In genomic region chr8:123884721-123885565, GRCm38 (mm10) we compare ENCODE assay signal across 8 mouse cellular contexts. TPM values are rescaled to one million over a fixed set of nuclear protein-coding genes. Genes with fewer than 3 reads are reported as not detected.
A peak's percentile ranks its signal among the peaks of the same experiment; 100 is the strongest.
DNase-seq lines count a peak whose midpoint lies in the region; ATAC-seq lines count a peak whose summit lies in the region.

No protein-coding gene starts in this region.

- peak; percentile 24 for DNase-seq in adrenal gland, adult 2 months
- DNase-seq in adrenal gland, adult 8-10 months, result no peak
- DNase-seq in lung, postnatal 36 days, result no peak
- peak; percentile 70 for DNase-seq in midbrain, embryonic 14.5 days
- no peak for DNase-seq in adrenal gland, adult 18-20 months (ENCODE audit: low spot score in 2 of 2)

- no peaks in the 10 kb centered on the region for H3K36me3 ChIP-seq in lung, embryonic 16.5 days (ENCODE audit: control insufficient read depth, insufficient read depth, low read length)
- no peaks in the 10 kb centered on the region for H3K36me3 ChIP-seq in intestine, embryonic 16.5 days (ENCODE audit: control insufficient read depth, insufficient read depth, low read length)
- H3K36me3 ChIP-seq in midbrain, embryonic 14.5 days (ENCODE audit: control insufficient read depth, insufficient read depth, low read length), result no peaks in the 10 kb centered on the region

- no peak overlapping the region for H3K9ac ChIP-seq in lung, embryonic 16.5 days (ENCODE audit: low read length)
- 0 out of 2 replicates have a peak overlapping the region, but pooled peaks have one; percentile 19 for H3K9ac ChIP-seq in intestine, embryonic 16.5 days (ENCODE audit: low read depth, low read length)
- H3K9ac ChIP-seq in midbrain, embryonic 14.5 days (replicated peaks; ENCODE audit: low read length), result peak overlapping the region; percentile 32; the same call in 1 of the 2 replicates

- H3K27ac ChIP-seq in lung, embryonic 16.5 days (ENCODE audit: low read length), result no peak overlapping the region
- H3K27ac ChIP-seq in intestine, embryonic 16.5 days (ENCODE audit: low read length), result no peak overlapping the region
- peak overlapping the region; percentile 75 for H3K27ac ChIP-seq in midbrain, embryonic 14.5 days (replicated peaks; ENCODE audit: low read depth, low read length)

- H3K4me3 ChIP-seq in lung, embryonic 16.5 days (ENCODE audit: low read length), result no peak overlapping the region
- no peak overlapping the region for H3K4me3 ChIP-seq in intestine, embryonic 16.5 days (ENCODE audit: low read length)
- no peak overlapping the region; the same call in 1 of the 2 replicates for H3K4me3 ChIP-seq in midbrain, embryonic 14.5 days (replicated peaks; ENCODE audit: low read depth, low read length)

- no peaks in the 10 kb centered on the region for H3K4me1 ChIP-seq in lung, embryonic 16.5 days (replicated peaks; ENCODE audit: control insufficient read depth, insufficient read depth, low read length)
- H3K4me1 ChIP-seq in intestine, embryonic 16.5 days (ENCODE audit: control insufficient read depth, insufficient read depth, low read length), result peaks cover 7% of the 10 kb centered on the region
- peaks cover 13% of the 10 kb centered on the region for H3K4me1 ChIP-seq in midbrain, embryonic 14.5 days (ENCODE audit: control insufficient read depth, insufficient read depth, low read length)

- WGBS in lung, embryonic 16.5 days, result 4% methylated on average over 13 of the region's 14 CpGs
- 8% methylated on average over 14 of the region's 14 CpGs for WGBS in intestine, embryonic 16.5 days
- 4% methylated on average over 14 of the region's 14 CpGs for WGBS in midbrain, embryonic 14.5 days

- ATAC-seq in lung, embryonic 16.5 days (ENCODE audit: low read depth), result peak; percentile 52
- peak; percentile 69; the same call in 1 of the 2 replicates for ATAC-seq in intestine, embryonic 16.5 days
- peak; percentile 73 for ATAC-seq in midbrain, embryonic 14.5 days (ENCODE audit: low FRiP score, low TSS enrichment)
- ATAC-seq in megakaryocyte progenitor cell, adult 5-6 weeks (replicated peaks; ENCODE audit: poor library complexity), result no peak

- no peaks in the 10 kb centered on the region; the same call in 1 of the 2 replicates for H3K27me3 ChIP-seq in lung, embryonic 16.5 days (ENCODE audit: control insufficient read depth, insufficient read depth, low read depth, low read length)
- H3K27me3 ChIP-seq in intestine, embryonic 16.5 days (replicated peaks; ENCODE audit: control insufficient read depth, insufficient read depth, low read length), result peaks cover 6% of the 10 kb centered on the region
- H3K27me3 ChIP-seq in midbrain, embryonic 14.5 days (ENCODE audit: control insufficient read depth, insufficient read depth, low read length), result no peaks in the 10 kb centered on the region; the same call in 1 of the 2 replicates

- no peak overlapping the region for H3K4me2 ChIP-seq in lung, embryonic 16.5 days (ENCODE audit: low read depth, low read length)
- peak overlapping the region; percentile 30 for H3K4me2 ChIP-seq in intestine, embryonic 16.5 days (ENCODE audit: low read depth, low read length)
- peak overlapping the region; percentile 41 for H3K4me2 ChIP-seq in midbrain, embryonic 14.5 days (ENCODE audit: low read length)

- H3K9me3 ChIP-seq in lung, embryonic 16.5 days (ENCODE audit: control insufficient read depth, low read length), result no peaks in the 10 kb centered on the region
- H3K9me3 ChIP-seq in intestine, embryonic 16.5 days (ENCODE audit: control insufficient read depth, low read length), result no peaks in the 10 kb centered on the region
- H3K9me3 ChIP-seq in midbrain, embryonic 14.5 days (ENCODE audit: control insufficient read depth, low read length), result no peaks in the 10 kb centered on the region

RNA-seq across cellular contexts. Expression of gene Acta1, which starts 9.6 kb away (rescaled TPM):
- under 1 TPM; 0.20 to 0.38 TPM for total RNA-seq in adrenal gland, adult 2 months (2021)
- polyA plus RNA-seq in adrenal gland, adult 2 months (2012; rRNA removed), result 1.2 and 4.7 TPM in 2 replicates
- 1 to 10 TPM in 2 of 4 experiments, under 1 TPM in 2; 0.17 to 4.4 (median 0.80) TPM for total RNA-seq in adrenal gland, adult 8-10 months (2022)
- 90.5 and 322 TPM in 2 replicates for polyA plus RNA-seq in lung, embryonic 16.5 days (2015; fragmentation: Nextera tagmentation; extraction: Ambion mirVana)
- 11.1 and 14.3 TPM in 2 replicates for polyA plus RNA-seq in intestine, embryonic 16.5 days (2015; fragmentation: Nextera tagmentation; extraction: Ambion mirVana)
- 3.7 and 5.5 TPM in 2 replicates for polyA plus RNA-seq in midbrain, embryonic 14.5 days (2014; fragmentation: Nextera tagmentation; extraction: Ambion mirVana)
- total RNA-seq in megakaryocyte progenitor cell, adult 5-6 weeks (2015), result not detected in 2 replicates
- total RNA-seq in megakaryocyte progenitor cell, adult 5-6 weeks (2017), result not detected in 2 replicates
- 10 to 100 TPM in 1 of 2 experiments, under 1 TPM in 1; 0.27 to 30.4 TPM for total RNA-seq in adrenal gland, adult 18-20 months (2021)

RNA-seq across cellular contexts. Expression of gene Ccsap, which starts 24.9 kb away (rescaled TPM):
- 1 to 10 TPM; 1.2 to 2.1 TPM for total RNA-seq in adrenal gland, adult 2 months (2021)
- 0.70 and 1.3 TPM in 2 replicates for polyA plus RNA-seq in adrenal gland, adult 2 months (2012; rRNA removed)
- 1 to 10 TPM; 2.2 to 3.3 (median 2.3) TPM for total RNA-seq in adrenal gland, adult 8-10 months (2022)
- 4.4 TPM in 2 replicates for polyA plus RNA-seq in lung, embryonic 16.5 days (2015; fragmentation: Nextera tagmentation; extraction: Ambion mirVana)
- polyA plus RNA-seq in intestine, embryonic 16.5 days (2015; fragmentation: Nextera tagmentation; extraction: Ambion mirVana), result 2.3 and 2.7 TPM in 2 replicates
- 4.5 and 4.6 TPM in 2 replicates for polyA plus RNA-seq in midbrain, embryonic 14.5 days (2014; fragmentation: Nextera tagmentation; extraction: Ambion mirVana)
- 5.3 and 6.9 TPM in 2 replicates for total RNA-seq in megakaryocyte progenitor cell, adult 5-6 weeks (2015)
- total RNA-seq in megakaryocyte progenitor cell, adult 5-6 weeks (2017), result 6.3 and 8.4 TPM in 2 replicates
- 1 to 10 TPM; 1.1 to 1.5 TPM for total RNA-seq in adrenal gland, adult 18-20 months (2021)

Comparison
In these comparisons a context has a peak if more than half of its experiments do, and no peak if none do; other contexts are left out.
1. DNase-seq: peak in adrenal gland, adult 2 months (single experiment) and midbrain, embryonic 14.5 days (single experiment); none in adrenal gland, adult 8-10 months (single experiment), lung, postnatal 36 days (single experiment) and adrenal gland, adult 18-20 months (0 of 2).